Mouse (Mus musculus): ENCODE measurements at regions not wholly inside any gene's neighbourhood (a gene's known extent, or its start where the extent isn't known, plus 50 kb on each side); places are given as distances from the start of the nearest gene placed in this dataset.
"Not testable (repeated sequence)": the region's sequence is repeated elsewhere in the genome, so short reads cannot be mapped to it uniquely, and the experiment has no call there.

DNA sequence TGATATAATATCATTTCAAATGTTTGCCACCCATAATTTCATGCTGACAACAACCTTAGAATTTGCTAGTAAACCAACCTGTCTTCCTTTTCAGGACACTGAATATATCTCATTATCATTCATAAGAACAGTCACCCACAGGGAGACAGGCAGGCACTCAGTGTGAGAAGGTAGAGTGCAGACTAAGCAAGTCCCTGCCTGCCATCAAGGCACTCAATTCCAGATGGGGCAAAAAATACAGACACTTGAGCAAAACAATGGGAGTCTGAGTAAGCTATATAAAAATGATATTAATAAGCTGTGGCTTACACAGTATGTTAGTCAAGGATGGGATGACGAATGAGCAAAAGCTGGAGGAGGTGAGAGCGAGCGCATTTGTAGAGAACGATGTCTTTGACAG, 909.4 kb downstream of the Robo1 start:
- no peak for DNase-seq
- intact Hi-C loops (cut with DNase I) = no loop called here

DNA sequence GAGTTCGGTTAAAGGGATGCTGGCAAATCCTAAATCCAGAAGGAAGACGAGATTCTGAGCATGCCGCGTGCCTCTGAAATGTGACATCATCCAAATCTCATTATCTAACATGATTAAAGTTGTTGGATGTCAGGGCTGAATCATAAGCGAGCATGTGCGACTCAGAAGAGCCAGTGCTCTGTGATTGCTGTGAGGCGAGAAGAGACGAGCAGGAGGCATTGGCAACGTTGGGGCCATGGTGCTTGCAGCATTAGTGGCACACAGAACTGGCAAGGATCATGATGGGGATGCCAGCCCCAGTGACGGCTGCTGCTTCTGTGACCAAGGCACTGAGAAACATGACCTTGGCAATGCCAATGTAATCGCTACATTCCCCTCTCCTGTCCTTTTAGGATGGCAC, 895.4 kb downstream of the Robo1 start:
- peak; percentile 14 for DNase-seq
- intact Hi-C loops (cut with DNase I) = no loop called here

DNA sequence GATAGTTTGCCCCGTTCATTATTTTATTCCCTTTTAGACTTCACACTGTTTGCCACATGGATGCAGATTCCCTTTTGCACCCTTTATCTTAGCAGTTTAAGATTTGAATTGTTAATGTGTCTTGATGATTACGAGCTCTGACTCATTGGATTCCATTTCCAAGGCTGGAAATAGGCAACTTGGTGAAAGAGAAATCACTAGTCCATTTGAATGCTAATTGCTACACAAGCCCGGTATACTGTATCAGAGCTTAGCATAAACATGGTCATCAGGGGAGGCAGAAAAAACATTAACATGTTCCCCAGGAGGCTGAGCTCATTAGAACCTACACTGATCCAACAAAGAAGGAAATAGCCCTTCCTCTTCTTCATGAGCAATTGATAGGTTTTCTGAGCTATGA, 892.9 kb downstream of the Robo1 start:
- intact Hi-C loops (cut with DNase I) = no loop called here
- no peak for DNase-seq

DNA sequence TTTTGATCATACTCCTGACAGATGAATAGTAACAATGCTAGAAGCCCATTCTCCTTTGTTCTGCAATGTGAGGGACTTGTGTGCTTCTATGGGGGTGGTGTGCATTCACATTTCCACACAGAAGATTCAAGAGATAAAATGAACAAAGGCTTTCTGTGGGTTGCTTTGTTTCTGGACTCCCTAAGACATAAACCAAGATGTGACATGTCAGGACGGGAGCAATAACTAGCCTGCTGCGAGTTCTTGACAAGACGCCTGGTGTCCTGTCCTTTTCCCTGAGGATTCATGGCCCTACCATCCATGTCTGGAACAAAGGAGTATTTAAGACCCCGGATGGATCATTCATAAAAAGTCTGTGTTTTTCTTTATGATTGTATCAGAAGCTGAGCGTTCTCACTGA, 874.7 kb downstream of the Robo1 start:
- no peak for DNase-seq
- intact Hi-C loops (cut with DNase I) = no loop called here

DNA sequence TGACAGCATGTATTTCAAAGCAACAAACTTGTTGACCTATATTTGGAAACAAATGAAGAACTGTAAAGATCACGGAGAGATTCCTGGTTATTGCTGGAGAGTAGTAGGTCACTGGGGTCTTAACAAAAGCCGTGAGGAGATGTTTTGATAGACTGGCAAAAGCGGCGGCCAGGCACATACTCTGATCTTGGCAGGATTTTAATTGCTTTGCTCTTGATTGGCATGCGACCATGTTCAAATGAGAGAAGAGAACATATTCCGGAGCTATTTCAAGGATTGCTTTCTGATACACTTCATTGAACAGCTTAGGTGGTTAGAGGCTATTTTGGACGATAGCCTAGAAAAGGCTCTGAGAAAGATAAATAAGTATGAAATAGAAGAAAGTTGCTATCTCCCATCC, 874.2 kb downstream of the Robo1 start:
- intact Hi-C loops (cut with DNase I) = no loop called here
- DNase-seq = peak; percentile 15

DNA sequence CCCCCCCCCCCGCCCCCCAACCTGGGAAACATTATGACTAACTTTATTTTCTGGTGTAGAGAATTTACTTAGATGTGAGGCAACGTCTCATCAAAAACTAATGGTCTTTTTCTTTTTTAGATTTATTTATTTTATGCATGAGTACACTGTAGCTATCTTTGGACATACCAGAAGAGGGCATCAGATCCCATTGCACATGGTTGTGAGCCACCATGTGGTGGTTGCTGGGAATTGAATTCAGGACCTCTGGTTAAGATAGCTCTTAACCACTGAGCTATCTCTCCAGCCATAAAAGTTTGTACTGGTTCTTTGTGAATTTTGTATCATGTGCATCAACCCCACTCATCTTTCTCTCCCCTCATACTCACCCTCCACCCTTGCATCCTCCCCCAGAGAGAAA, 847.3 kb downstream of the Robo1 start:
- intact Hi-C loops (cut with DNase I) = no loop called here
- DNase-seq = no peak

DNA sequence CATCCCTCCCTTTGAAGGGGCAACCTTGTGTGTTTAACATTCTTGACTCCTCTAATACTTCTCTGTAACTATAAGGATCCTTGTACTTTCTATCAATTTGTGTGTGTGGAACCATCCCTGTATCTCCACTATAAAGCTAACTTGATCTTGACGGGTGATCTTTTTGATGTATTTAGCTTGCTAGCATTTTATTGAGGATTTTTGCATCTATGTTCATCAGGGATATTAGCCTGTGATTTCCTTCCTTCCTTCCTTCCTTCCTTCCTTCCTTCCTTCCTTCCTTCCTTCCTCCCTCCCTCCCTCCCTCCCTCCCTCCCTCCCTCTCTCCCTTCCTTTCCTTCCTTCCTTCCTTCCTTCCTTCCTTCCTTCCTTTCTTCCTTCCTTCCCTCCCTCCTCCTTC, 819.8 kb downstream of the Robo1 start:
- DNase-seq; intact Hi-C loops (cut with DNase I): not testable (repeated sequence)

DNA sequence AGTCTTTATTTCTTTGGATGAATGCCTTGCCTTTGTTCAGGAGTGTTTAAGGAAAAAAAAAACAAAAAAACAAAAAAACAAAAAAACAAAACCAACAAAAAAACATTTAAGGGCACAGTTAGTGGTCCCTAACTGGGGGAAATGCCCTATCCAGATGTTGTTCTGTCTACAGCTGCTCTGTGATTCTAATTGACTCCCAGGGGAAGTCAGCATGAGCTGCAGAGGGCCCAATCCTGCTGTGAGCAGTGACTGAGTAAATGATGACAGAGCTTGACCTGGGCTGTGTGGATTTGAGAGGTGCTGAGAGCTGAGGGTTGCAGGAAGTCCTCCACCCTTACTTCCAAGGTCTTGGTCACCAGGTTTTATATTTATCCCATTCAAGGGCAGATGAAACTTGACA, 812.5 kb downstream of the Robo1 start:
- no peak for DNase-seq
- intact Hi-C loops (cut with DNase I) = no loop called here

DNA sequence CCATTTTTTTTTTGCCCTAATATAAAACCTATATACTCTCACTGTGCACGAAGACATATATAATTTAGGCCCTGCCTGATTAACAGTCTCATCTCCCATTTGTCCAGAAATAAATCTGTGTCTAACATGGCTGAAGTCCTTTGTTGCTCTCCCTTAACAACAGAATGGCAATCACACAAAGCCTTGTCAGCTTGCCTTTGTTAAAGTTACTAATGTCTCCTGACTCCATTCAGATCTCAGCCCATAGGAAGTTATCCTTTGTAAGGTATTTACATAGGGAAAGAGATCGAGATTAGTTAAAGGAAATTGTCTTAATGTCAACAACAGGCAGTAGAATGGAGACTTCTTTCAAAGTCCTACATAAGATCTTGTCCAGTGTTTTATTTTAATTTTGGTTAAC, 809.2 kb downstream of the Robo1 start:
- intact Hi-C loops (cut with DNase I) = no loop called here

DNA sequence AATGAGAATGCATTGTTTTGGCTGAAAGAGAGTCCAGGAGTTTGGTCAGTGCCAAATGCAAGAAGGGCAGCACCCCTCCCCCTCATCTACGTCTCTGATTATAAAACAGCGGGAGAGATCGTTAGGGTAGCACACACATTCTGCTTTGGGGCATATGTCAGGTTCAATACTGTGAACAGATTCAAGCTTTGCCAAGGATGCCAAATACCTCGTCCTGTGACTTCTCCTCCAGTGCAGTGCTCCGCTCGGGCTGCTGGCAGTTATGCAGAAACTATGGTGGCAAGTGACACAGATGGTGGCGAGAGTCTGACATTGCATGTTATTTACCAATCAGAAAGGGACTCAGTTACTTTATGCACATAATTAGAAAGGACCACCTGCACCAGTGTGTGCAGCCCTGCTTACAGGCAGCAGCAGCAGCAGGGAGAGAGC, 799.9 kb downstream of the Robo1 start:
- intact Hi-C loops (cut with DNase I) = no loop called here
- peak; percentile 86 for DNase-seq

More for the DNA sequence above, 809.2 kb downstream of the Robo1 start:
- no peak for DNase-seq

DNA sequence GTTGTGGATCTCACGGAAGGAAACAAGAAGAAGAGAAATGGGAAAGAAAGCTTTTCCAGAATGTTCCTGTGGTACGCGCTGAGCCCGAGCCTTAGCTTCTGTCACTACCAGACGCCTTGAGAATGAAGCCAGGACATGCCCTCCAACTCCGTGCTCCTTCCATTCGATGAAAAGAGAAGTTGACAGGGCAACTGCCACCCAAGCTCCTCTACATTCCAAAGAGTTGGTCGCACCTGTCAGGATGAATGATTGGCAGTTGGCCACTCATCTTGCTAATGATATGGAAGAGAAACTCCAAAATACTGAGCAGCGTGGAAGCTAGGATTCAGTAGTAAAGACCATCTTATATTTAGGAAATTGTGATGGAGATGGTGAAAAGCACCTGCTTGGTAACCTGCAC, 799.5 kb downstream of the Robo1 start:
- intact Hi-C loops (cut with DNase I) = no loop called here
- peak; percentile 74 for DNase-seq

DNA sequence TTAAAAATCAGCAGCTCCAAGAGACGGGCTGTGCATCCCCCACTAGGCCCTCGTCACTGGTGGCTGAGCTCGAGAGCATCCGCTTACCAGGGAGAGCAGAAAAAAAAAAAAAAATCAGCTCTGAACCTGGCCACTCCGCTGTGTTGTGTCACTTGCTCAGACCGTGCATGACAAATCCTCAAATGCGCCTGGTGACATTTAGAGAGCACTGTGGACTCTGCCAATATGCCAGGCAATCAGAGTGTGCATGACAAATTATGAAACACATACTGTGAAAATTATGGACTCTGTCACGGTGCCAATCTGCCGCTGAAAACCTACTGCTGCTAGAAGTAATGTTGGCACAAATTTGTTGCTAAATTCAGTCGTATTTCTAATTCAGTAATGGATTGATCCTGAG, 797.4 kb downstream of the Robo1 start:
- peak; percentile 87 for DNase-seq
- intact Hi-C loops (cut with DNase I) = no loop called here

DNA sequence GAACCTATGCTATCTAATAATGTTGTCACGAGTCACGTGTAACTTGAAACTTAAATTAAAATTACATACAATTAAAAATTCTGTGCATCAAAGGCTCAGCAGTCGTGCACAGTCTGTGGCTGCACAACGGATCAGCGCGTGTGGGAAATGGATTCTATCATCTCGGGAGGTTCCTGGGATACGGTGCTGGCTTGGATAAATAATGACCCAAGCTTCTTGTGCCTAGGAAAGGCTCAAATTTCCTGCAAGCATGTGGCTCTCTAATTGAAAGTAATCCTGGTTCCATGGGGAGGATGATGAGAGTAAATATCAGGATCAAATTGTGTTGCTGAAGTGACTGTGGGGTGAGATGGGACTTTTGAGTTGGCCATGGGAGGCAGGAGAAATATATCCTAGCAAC, 792.2 kb downstream of the Robo1 start:
- intact Hi-C loops (cut with DNase I) = loop anchor here (5.0 kb wide), 1 partner anchor 1312 kb away; the partner anchor contains the start of gene Robo2
- no peak for DNase-seq

DNA sequence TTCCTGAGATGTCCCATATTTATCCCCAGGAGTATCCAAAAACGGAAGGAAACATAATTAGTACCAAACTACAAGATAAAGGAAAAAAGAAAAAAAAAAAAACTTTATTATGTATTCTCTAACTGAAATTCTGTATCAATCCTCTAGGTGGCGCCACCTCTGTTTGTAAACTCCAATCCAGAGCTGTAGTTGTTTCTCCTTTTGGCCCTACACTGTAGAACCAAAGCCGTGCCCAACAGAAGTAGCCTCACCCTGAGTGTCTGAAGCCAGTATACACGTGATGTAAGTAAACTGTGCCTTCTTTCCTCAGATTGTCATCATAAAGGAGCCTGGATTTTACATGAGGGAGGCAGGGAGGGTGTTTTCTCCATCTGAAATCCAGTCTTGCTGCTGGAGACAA, 790.7 kb downstream of the Robo1 start:
- intact Hi-C loops (cut with DNase I) = no loop called here
- DNase-seq = peak; percentile 29

DNA sequence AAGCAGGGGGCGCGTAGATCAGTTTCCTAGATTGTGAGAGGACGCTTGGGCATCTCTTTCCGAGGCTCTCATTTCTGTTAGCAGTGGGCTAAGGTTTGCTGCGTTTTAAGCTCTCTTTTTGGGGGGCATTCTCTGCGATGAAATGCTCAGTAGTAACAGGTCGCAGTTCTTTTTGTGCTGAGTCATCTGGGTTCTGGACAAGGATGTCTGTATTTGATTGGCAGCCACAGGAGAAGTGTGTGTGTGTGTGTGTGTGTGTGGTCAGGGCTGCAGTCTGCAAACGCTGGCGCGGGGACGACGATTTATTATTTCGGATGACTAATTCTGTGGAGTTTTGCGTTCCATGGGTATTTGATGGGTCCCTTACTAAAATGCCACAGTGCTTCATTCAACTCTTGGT, 789.1 kb downstream of the Robo1 start:
- DNase-seq = peak; percentile 8
- intact Hi-C loops (cut with DNase I) = no loop called here

DNA sequence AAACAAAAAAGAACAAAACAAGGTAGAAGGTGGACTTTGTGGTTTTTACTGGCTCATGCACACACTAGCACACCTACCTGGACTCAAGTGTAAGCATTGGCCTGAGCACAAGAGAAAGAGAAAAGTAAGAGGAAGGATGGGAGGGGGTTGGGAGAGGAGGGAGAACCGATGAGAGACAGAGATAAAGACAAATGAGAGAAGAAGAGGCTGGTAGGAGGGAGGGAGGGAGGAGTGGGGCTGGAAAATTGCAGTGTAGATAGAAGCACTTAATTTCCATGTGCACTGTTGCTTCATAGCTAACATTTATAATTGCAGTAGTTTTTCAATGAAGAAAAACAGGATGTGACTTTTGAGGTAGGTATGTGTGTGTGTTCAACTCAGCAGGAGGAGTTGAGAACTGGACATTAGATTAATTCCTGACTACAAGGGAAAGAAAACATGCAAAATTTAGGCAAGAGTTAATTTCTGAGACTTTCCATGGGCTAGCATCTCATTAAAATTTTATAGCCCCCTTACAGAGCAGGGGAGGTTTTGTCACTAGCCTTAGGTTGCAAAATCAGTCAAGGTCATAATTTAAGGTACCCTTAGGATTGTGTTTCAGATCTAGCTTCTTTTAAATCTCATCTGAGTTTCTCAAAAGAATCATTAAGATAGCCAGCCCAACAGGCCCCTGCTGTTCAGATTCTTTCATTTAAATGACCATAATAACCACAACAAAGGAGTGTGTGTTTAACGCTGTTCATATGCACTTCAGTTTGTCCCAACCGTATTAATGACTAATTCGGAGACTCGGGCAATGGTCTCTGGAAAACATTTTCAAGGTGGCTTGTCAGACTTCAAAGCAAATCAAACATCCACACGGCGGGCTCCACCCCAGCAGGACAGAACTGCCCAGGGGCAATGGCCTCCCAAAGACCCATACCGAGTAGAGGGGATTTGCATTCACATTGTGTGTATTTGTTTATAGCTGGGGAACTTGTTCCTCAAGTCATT, 788.3 kb downstream of the Robo1 start:
- DNase-seq = no peak

More for the DNA sequence above, 788.3 kb downstream of the Robo1 start:
- intact Hi-C loops (cut with DNase I) = no loop called here

Data from left cerebral cortex, postnatal 4 days (tissue).